Mouse (Mus musculus) embryonic facial prominence, embryonic 15.5 days (tissue): ENCODE measurements around the gene Nup210. TPM values are rescaled to one million over a fixed set of nuclear protein-coding genes. Genes with fewer than 3 reads are reported as not detected.
A peak's percentile ranks its signal among the peaks of the same experiment; 100 is the strongest.

Experiments used
- ATAC-seq: fragments of 200-750 bp; cut with Nextera tagmentation; 2 replicates; pipeline ENCODE4 v1.8.0; 2017; ENCODE audit warnings: low read depth, moderate TSS enrichment; ENCODE audit not compliant: insufficient number of reproducible peaks, low FRiP score, low TSS enrichment
- H3K27ac ChIP-seq: fragments of 300-500 bp; sonication (generic); replicated peaks from 2 replicates; pipeline ENCODE4 v1.5.1; 2015; ENCODE audit warnings: mild to moderate bottlenecking, inconsistent platforms
- H3K27me3 ChIP-seq: fragments of 300-500 bp; sonication (generic); 2 replicates; pipeline ENCODE4 v1.6.1; 2015; ENCODE audit warnings: inconsistent platforms
- H3K36me3 ChIP-seq: fragments of 300-500 bp; sonication (generic); 2 replicates; pipeline ENCODE4 v1.6.1; 2015; ENCODE audit warnings: mild to moderate bottlenecking, inconsistent platforms
- H3K4me1 ChIP-seq: fragments of 300-500 bp; sonication (generic); 2 replicates; pipeline ENCODE4 v1.6.1; 2015; ENCODE audit warnings: inconsistent platforms
- H3K4me2 ChIP-seq: fragments of 300-500 bp; sonication (generic); replicated peaks from 2 replicates; pipeline ENCODE4 v1.6.1; 2015; ENCODE audit warnings: mild to moderate bottlenecking, inconsistent platforms
- H3K4me3 ChIP-seq: fragments of 300-500 bp; sonication (generic); replicated peaks from 2 replicates; pipeline ENCODE4 v1.5.1; 2015; ENCODE audit warnings: mild to moderate bottlenecking, inconsistent platforms
- H3K9ac ChIP-seq: fragments of 300-500 bp; sonication (generic); 2 replicates; pipeline ENCODE4 v1.6.1; 2015; ENCODE audit warnings: inconsistent platforms
- H3K9me3 ChIP-seq: fragments of 300-500 bp; sonication (generic); replicated peaks from 2 replicates; pipeline ENCODE4 v1.6.1; 2016; ENCODE audit warnings: inconsistent platforms
- WGBS: fragments of 180-500 bp; shearing (Covaris S2); methylation state at CpG from one replicate; pipeline ENCODE4 v1.1.7; 2015; 5-methylcytosine and 5-hydroxymethylcytosine counted together
- polyA plus RNA-seq: library from polyadenylated mRNA; unstranded; fragments of >200 nt; fragmentation: Nextera tagmentation; extraction: Ambion mirVana; gene quantifications from 2 replicates; pipeline ENCODE4 v1.2.1, GENCODE M21; 2015

The Nup210 gene
- polyA plus RNA-seq, 1 experiment from 2014 or later = 9.2 TPM

DNA sequence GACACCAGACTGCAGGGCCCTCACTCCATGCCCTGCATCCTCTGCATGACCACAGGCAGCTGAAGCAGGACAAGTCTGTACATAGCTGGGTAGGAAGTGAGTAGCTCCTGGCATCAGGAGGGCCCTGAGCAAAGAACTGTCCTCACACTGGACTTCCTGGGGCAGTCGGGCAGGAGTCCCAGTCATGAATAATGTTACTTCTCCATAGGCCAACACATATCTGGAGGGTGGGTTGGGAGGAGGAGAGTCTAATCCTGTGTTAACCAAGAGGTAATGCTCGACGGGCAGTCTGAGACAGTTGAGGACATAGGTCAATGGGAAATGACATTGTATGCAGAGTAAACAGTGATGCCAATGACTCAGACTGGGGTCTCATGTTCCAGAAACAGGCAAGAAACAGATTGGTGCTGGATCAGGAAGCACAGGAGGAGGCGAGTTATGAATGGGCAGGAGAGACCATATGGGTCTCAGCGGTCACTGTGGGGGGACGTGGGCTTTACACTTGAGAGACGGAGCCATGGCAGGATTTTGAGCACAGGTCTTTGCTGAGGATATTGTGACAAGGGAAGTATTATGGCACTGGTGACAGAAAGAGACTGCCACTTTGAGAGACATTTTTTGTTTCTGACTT lies 99.9 kb downstream of the Nup210 start:
- peaks cover 7% of the 10 kb centered on the region for H3K4me1 ChIP-seq
- WGBS = 81% methylated on average over 7 of the region's 7 CpGs

DNA sequence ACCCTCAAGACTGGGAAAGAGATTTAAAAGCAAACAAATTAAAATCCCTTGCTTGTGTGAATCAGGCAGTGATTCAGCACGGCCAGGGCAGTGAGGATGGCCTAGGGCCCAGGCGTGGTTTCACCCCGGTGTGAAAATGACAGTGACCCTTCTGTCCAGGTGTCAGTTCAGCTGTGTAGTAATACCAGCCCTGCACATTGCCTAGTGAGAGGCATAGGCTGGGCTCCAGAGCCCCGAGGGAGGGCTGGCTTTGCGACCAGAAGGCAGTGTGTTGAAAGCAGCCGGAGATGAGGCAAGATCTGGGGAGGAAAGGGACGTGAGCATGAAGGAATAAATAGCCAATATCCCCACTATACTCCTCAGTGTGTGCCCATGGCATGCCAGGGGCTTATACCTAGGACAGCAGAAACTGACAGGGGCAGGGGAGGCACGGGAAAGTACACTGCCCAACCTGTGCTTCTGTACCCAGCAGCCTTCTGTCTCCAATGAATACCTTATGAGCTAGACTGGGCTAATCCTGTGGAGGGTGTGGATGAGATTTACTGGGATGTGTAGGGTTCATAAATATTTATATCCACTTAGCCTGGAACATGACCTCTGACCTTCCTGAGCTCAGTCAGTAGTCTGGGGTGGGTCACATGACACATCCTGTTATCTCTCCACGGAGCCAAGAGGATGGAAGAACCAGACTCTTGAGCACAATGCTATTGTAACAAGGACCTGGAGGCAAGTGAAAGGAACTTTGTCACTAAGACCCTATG lies 102.3 kb downstream of the Nup210 start:
- 51% methylated on average over 9 of the region's 9 CpGs for whole genome bisulfite sequencing
- no peak overlapping the region for H3K4me2 ChIP-seq
- ATAC-seq = no peak
- H3K9ac ChIP-seq = no peak overlapping the region
- no peak overlapping the region for H3K4me3 ChIP-seq
- H3K4me1 ChIP-seq = no peaks in the 10 kb centered on the region
- H3K9me3 ChIP-seq = no peaks in the 10 kb centered on the region
- H3K27ac ChIP-seq = no peak overlapping the region
- H3K36me3 ChIP-seq = no peaks in the 10 kb centered on the region
- no peaks in the 10 kb centered on the region for H3K27me3 ChIP-seq

More for the DNA sequence above, 99.9 kb downstream of the Nup210 start:
- H3K27me3 ChIP-seq = no peaks in the 10 kb centered on the region
- no peaks in the 10 kb centered on the region for H3K36me3 ChIP-seq
- no peaks in the 10 kb centered on the region for H3K9me3 ChIP-seq
- H3K4me2 ChIP-seq = no peak overlapping the region
- H3K9ac ChIP-seq = no peak overlapping the region
- ATAC-seq = no peak
- no peak overlapping the region for H3K4me3 ChIP-seq
- H3K27ac ChIP-seq = no peak overlapping the region

DNA sequence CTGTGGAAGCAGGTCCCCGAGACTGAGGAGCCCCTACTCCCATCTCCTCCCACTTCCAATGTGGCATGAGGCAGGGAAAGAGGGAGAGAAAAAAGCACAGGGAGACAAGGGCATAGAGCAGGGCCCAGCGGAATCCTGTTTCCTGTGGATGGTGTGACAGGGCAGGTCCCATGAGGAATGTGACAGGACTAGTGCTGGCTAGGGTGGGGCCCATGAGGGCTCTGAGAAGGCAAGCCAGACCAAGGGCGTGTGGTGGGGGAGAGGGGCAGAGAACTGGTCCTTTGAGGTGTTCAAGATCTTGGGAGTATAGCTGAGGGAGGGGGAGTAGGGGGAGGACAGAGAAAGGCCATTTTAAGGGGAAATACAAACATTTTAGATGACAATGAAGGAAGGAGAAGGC lies 104.2 kb downstream of the Nup210 start:
- Histone ChIP-seq H3K36me3 (no peaks in the 10 kb centered on the region), H3K9me3 (no peaks in the 10 kb centered on the region), H3K27ac (0 out of 2 replicates have a peak overlapping the region, but pooled peaks have one; percentile 39), H3K4me3 (no peak overlapping the region), H3K4me1 (no peaks in the 10 kb centered on the region), H3K4me2 (no peak overlapping the region), H3K27me3 (no peaks in the 10 kb centered on the region), H3K9ac (no peak overlapping the region)
- ATAC-seq = 0 out of 2 replicates have a peak, but pooled peaks have one; percentile 39
- 59% methylated on average over 3 of the region's 3 CpGs for WGBS

DNA sequence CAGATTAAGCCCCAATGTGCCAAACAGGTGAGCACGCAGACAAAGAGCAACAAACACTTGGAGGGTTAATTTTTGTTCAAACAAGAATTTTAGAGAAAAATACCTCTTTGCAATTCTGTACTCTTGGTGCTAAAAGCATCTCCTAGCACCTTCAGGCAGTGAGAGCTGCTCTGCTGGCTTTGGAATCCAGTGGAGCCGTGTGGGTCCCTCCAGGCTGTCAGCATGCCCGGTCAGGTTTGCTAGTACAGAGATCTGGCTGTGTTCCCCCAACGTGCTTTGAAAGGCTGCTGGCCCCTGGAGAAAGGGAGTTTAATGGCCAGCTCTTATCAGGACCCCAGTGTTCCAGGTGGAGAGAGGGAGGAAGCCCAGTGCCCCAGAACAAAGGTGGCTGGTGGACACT lies 105.1 kb downstream of the Nup210 start:
- Histone ChIP-seq H3K27me3 (no peaks in the 10 kb centered on the region), H3K36me3 (no peaks in the 10 kb centered on the region), H3K27ac (no peak overlapping the region; the same call in 1 of the 2 replicates), H3K4me3 (no peak overlapping the region), H3K4me1 (no peaks in the 10 kb centered on the region), H3K4me2 (no peak overlapping the region), H3K9ac (no peak overlapping the region), H3K9me3 (no peaks in the 10 kb centered on the region)
- ATAC-seq = no peak
- 50% methylated on average over 4 of the region's 4 CpGs for WGBS

GRCm38 (mm10) chr6:91008284-91008830 lies 108.3 kb downstream of the Nup210 start:
- Histone ChIP-seq H3K4me2 (no peak overlapping the region), H3K9ac (no peak overlapping the region), H3K9me3 (no peaks in the 10 kb centered on the region), H3K4me1 (no peaks in the 10 kb centered on the region), H3K27me3 (no peaks in the 10 kb centered on the region), H3K36me3 (no peaks in the 10 kb centered on the region), H3K27ac (no peak overlapping the region), H3K4me3 (no peak overlapping the region)
- ATAC-seq = no peak
- 79% methylated on average over 3 of the region's 3 CpGs for WGBS

DNA sequence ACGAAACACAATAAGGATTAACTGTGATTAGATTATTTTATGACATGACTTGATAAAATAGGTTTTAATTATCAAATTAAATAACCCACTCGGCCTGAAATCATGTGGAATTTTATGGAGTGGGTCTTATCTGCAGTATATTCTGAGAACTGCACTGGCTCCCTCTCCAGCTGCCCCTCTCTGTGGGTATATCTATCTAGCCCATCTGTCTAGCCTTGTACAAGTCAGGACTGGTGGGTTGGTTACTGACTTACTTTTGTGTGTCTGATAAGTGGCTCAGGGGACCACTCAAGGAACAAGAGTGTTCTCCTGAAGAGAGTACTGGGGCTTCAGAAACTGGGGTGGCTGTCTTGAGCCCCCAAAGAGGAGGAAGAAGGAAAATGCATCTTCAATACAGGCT lies 109.4 kb downstream of the Nup210 start:
- Histone ChIP-seq H3K9ac (no peak overlapping the region), H3K4me1 (no peaks in the 10 kb centered on the region), H3K36me3 (no peaks in the 10 kb centered on the region), H3K27me3 (no peaks in the 10 kb centered on the region), H3K27ac (no peak overlapping the region), H3K4me3 (no peak overlapping the region), H3K4me2 (no peak overlapping the region), H3K9me3 (no peaks in the 10 kb centered on the region)
- no peak for ATAC-seq
- 60% methylated on average over 2 of the region's 2 CpGs for WGBS

DNA sequence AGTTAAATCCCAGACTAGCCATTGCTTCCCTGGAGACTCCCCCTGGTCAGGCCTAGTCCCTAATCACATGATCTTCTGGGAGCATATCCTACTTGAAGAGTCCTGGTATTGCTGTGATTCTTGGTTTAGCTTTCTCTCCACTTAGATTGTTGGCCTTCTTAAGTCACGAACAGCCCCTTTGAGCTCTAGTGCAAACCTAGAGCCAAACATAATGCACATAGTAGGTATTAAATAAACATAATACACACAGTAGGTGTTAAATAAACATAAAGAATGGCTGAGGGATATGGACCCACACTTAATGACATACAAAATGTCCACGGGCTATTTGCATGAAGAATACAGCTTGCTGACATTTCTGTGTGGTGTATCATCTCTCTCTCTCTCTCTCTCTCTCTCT lies 112.5 kb downstream of the Nup210 start:
- H3K27ac ChIP-seq = no peak overlapping the region
- H3K4me3 ChIP-seq = no peak overlapping the region
- no peaks in the 10 kb centered on the region for H3K9me3 ChIP-seq
- H3K4me2 ChIP-seq = no peak overlapping the region
- 75% methylated on average over 2 of the region's 2 CpGs for WGBS
- no peaks in the 10 kb centered on the region; the same call in 1 of the 2 replicates for H3K27me3 ChIP-seq
- peaks cover 9% of the 10 kb centered on the region for H3K4me1 ChIP-seq
- no peaks in the 10 kb centered on the region for H3K36me3 ChIP-seq
- H3K9ac ChIP-seq = no peak overlapping the region
- ATAC-seq = no peak

GRCm38 (mm10) chr6:91003310-91003995 lies 113.2 kb downstream of the Nup210 start:
- H3K9ac ChIP-seq = no peak overlapping the region
- no peak overlapping the region for H3K4me2 ChIP-seq
- no peaks in the 10 kb centered on the region for H3K9me3 ChIP-seq
- no peaks in the 10 kb centered on the region for H3K36me3 ChIP-seq
- 16% methylated on average over 3 of the region's 3 CpGs for WGBS
- ATAC-seq = no peak
- H3K27me3 ChIP-seq = no peaks in the 10 kb centered on the region; the same call in 1 of the 2 replicates
- H3K4me3 ChIP-seq = no peak overlapping the region
- no peak overlapping the region for H3K27ac ChIP-seq
- H3K4me1 ChIP-seq = peaks cover 9% of the 10 kb centered on the region

DNA sequence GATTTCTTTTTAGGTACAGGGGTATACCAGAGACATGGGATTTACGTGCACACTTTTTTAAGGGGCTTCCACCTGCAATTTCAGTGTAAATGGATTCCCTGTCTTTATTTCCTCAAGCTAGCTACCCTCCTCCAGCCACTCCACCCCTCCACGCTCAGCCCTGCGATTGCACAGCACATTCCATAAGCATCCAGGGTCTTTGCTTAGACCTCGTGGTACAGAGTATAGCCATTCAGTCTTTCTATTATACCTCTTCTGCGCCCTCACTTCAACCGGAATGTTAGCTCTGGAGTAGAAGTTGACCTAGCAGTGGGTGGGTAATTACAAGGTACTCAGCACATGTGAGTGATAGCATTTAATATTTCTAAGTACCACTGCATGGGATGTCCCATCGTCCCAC lies 115.1 kb downstream of the Nup210 start:
- Histone ChIP-seq H3K9me3 (no peaks in the 10 kb centered on the region), H3K4me3 (no peak overlapping the region), H3K27me3 (no peaks in the 10 kb centered on the region; the same call in 1 of the 2 replicates), H3K4me2 (no peak overlapping the region), H3K27ac (no peak overlapping the region), H3K4me1 (peaks cover 9% of the 10 kb centered on the region), H3K36me3 (no peaks in the 10 kb centered on the region), H3K9ac (no peak overlapping the region)
- no peak for ATAC-seq
- WGBS = 40% methylated on average over 7 of the region's 7 CpGs

GRCm38 (mm10) chr6:91000819-91001525 lies 115.7 kb downstream of the Nup210 start:
- ATAC-seq = no peak
- Histone ChIP-seq H3K4me1 (peaks cover 9% of the 10 kb centered on the region), H3K9ac (no peak overlapping the region), H3K4me3 (no peak overlapping the region), H3K9me3 (no peaks in the 10 kb centered on the region), H3K4me2 (no peak overlapping the region), H3K36me3 (no peaks in the 10 kb centered on the region), H3K27me3 (no peaks in the 10 kb centered on the region; the same call in 1 of the 2 replicates), H3K27ac (no peak overlapping the region)
- 13% methylated on average over 15 of the region's 15 CpGs for WGBS

DNA sequence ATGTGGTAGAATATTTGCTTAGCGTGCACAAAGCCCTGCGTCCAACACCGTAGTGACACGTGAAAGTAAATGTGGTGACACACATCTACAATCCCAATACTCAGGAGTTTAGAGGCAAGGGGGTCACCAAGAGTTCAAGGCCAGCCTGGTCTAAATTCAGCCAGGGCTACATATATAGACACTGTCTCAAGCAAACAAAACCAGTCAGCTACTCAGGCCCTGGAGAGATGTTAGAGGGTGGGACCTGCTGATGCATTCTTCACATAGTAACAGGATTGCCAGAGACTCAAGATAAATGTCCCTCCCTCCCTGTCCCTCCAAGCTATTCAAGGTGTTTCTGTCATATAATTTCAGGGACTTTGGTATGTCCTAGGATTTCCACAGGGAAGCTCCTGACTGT lies 117.5 kb downstream of the Nup210 start:
- H3K4me3 ChIP-seq = no peak overlapping the region
- H3K9me3 ChIP-seq = no peaks in the 10 kb centered on the region
- no peaks in the 10 kb centered on the region for H3K36me3 ChIP-seq
- WGBS = 92% methylated on average over 4 of the region's 4 CpGs
- H3K27me3 ChIP-seq = no peaks in the 10 kb centered on the region; the same call in 1 of the 2 replicates
- ATAC-seq = no peak
- peaks cover 9% of the 10 kb centered on the region for H3K4me1 ChIP-seq
- no peak overlapping the region for H3K4me2 ChIP-seq
- H3K27ac ChIP-seq = no peak overlapping the region
- no peak overlapping the region for H3K9ac ChIP-seq
